Mouse (Mus musculus) spleen, postnatal 4 days (tissue): Measurements from ENCODE around the gene Nuak2.
A peak's percentile ranks its signal among the peaks of the same experiment; 100 is the strongest.
"Not testable (repeated sequence)": the region's sequence is repeated elsewhere in the genome, so short reads cannot be mapped to it uniquely, and the experiment has no call there.

Experiments used
- DNase-seq, 2 experiments: peaks; one replicate each; pipeline ENCODE4 v3.0.0; 2022; ENCODE audit warnings: low spot score in 2 of 2

The Nuak2 gene

DNA sequence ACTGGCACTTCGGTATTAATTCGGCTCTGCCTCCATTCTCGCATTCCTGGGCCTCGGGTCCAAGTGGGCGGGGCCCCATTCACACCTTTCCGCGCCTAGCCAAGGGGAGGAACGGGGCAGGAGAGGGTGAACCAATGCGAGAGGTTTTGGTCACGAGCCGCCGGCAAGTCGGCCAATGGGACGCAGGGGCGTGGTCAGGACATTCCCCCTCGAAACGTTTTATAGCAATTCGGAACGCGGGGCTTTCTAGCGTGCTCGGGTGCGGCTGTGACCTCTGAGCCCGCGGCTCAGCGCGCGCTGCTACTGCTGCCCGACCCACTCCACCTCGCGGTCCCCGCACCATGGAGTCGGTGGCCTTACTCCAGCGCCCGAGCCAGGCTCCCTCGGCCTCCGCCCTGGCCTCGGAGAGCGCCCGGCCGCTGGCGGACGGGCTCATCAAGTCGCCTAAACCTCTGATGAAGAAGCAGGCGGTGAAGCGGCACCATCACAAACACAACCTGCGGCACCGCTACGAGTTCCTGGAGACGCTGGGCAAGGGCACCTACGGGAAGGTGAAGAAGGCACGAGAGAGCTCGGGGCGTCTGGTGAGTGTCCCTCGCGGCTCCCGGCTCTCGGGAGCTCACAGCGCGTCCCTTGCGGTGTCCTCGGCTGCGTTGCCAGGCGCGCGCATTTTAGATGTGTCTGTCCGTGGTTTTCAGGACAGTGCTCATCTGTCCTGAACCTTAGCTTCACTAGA, at the start of gene Nuak2:
TSS of gene Nuak2 (plus strand) at position 238 of the 736 bp plus-strand sequence.
- peak; percentile 86 to 91 for DNase-seq

DNA sequence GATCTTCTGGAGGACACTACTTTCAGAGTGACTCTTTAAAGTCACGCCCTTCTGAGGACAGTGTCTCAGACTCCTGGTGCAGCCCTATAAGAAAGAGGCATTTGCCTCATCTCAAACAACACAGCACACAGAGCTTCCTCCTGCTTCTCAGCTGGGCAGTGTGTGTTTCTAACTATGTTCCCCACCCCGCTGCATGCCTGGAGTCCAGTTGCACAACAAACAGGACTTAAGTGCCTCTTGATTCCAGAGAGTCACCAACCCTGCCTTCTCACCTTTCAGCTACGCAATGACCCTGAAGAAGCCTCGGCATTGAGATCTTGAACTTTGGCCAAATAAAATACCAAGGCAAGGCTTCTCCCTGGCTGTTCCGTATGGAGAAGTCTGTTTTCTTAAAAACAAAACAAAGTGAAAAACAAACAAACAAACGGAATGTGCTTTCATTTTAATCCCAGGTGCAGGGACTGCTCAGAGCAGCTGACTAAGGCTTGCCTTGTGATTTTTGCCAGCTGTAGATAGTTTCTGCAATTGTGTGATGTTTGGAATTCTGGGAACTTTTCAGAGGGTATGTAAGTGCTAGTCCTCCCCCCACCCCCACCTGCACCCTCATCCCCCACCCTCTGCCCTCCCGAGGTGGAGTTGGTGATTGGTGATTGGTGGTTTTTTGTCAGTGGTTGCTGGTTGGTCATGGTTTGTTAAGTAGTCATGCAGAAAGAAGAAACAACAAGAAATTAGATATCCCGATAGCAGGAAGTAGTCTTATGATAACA, 49.0 kb upstream of the Nuak2 start:
- no peak for DNase-seq

DNA sequence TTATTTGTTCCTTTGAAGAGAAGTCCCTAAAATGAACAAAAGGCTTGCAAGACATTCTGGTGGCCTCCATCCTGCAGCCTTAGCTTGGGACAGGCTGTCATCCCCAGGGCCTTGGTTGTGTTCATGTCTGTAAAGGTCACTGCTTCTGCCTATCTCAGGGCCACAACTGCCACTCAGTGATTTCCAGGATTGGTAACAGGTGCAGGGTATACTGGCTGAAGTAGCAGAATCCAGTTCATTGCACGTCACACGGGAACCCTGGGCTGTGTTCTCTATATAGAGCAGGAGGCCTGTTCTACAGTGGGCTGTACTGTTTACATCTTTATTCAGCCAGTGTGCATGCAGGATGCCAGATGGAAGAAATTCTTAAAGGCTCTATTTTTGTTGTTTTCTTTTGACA, 48.0 kb upstream of the Nuak2 start:
- no peak for DNase-seq

DNA sequence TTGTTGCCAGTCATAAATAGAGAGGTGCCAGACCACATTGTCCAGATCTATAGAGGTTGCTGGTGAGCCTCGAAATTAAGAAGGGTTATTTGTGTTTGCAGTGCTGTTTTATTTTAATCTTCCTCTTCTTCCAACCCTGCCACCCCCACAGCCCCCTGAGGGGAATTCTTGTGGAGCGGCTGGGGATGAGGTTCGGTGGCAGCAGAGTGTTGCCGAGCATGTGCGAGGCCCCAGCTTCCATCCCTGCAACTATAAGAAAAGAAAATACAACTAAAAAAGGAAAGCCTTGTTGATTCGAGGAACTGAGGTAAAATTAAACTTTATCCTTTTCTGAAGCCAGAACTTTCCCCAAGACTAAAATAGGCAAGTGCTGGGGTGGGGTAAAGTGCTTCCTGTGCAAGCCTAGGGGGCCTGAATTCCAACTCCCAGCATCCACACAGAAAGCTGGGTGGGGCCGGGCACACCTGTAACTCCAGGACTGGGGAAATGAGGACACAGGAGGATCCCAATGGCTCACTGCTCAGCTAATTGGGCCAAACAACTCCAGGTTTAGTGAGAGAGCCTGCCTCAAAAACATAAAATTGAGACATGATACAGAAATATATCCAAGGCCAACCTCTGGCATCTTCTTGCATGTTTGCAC, 47.4 kb upstream of the Nuak2 start:
- DNase-seq = no peak

DNA sequence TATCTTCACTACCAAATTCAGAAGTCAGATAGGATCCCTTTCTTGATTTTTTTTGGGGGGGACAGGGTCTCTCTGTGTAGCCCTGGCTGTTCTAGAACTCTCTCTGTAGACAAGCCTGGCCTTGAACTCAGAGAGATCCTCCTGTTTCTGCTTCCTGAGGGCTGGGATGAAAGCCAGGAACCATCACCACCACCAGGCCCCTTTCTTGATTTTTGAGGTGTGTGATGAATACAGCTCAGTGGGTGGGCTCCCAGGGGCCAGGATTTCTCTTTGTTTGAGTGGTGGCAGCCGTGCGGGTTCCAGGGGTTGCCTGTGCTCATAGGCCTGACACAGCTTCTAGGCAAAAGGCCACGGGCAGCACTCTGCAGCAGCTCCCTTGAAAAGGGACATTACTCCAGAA, 44.7 kb upstream of the Nuak2 start:
- DNase-seq = no peak

DNA sequence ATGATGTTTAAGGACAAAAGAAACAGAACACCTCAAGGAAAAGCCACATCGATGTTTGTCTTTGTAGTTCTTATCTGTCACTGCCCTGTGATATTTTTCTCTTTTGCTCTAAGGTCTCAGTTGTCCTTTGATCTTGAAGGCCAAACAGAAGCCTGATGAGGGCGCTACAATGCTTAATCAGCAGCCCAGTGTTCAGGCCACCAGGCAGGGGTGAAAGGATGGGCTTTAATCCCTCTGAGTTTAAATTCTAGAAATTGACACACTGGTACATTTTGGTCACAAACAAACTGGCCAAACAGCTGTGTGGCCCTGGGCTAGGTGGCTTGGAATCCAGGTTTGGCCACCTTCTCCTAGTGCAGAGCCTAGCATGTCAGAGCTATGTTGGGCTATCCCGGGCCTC, 39.2 kb upstream of the Nuak2 start:
- DNase-seq = no peak

DNA sequence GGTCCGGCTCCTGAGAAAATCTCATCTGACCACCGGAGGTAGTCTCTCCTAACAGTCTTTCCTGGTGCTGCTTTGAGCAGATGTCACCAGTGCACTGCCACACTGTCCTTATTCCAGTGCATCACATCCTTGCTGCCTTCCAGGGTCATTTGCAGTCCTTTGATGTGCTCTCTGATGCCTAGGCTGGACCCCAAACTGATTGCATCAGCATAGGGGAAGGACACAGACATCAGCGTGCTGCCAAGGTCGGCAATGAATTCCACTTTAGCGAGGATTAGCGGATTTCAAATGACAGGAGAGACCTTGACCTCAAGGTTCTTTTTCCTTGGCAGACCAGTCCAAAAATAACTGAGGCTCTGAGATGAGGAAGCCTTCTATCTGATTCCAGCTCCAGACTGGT, 38.8 kb upstream of the Nuak2 start:
- no peak for DNase-seq

DNA sequence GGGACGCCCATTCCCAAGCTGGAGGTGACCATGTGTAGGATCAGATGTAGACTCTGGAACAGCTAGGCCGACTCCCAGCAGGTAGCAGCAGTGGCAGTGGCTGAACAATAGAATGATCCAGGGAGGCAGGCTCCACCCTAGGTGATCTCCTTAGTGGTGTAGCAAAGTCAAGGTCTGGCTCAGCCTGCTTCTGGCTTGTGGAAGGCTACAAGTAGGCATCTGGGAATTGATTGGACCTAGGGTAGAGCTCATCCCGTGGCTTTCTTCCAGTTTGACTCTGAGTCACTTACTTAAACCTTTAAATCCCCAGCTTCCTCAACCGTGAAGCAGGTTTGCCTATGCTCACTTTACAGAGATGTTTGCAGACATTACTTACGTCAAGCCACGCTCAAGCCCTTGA, 35.3 kb upstream of the Nuak2 start:
- DNase-seq = not testable (repeated sequence)

DNA sequence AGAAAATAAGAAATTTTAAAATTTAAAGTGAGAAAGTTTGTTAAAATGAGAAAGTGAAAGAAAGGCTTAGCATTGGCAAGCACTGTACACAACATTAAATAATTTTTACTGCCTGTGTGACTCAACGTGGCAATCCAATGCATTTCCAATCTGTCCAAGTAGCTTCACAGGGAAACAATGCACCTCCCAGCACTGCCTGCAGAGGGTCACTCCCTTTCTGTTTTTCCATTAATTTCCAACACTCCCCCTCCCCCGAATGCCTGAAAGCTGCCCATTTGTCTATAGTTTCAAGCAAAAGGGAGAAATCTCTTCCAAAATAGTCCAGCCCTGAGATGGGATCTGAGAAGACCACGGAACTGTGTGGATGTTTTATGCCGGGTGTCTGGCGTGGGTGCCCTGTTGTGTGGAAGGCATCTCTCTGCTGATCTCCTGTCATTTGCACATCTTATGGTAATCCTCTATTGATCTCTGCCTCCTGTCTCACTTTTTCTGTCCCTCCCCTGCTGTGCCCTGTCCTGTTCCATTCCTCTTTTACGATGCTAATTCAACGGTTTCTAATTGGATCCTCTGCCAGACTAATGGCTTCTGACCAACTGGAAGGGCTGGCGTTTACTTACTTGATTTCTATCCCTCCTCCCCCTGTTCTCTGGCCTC, 34.3 kb upstream of the Nuak2 start:
- DNase-seq = no peak

DNA sequence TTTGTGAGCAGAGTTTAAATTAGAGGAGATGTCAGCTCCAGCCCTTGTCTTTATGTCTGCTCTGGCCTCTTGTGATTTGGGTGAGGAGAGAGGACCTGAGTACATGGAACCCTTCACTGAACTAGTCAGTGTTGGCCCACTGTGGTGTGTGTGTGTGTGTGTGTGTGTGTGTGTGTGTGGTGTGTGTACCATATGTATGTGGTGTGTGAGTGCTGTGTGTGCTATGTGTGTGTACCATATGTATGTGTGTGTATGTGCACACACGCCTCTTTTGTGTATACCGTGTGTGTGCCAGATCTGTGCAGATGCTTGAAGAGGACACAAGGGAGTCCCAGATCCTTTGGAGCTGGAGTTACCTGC, 33.8 kb upstream of the Nuak2 start:
- DNase-seq = no peak

DNA sequence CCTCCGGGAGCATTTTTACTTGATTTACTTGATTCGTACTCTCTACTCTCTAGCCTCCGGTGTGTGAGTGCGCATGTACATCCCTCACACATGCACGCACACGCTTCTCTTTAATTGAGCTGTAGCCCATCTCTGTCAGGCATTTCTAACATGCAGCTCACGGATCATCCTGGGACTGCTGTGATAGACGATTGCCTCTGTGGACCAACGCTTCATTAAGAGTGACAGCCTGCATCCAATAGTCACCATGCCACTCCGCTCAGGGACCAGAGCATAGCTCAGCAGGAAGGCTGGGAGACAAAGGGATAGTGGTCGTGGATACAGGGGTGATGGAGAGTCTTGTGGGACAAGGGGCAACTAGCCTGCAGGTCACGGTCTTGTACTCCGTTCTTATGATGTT, 32.9 kb upstream of the Nuak2 start:
- DNase-seq = no peak

DNA sequence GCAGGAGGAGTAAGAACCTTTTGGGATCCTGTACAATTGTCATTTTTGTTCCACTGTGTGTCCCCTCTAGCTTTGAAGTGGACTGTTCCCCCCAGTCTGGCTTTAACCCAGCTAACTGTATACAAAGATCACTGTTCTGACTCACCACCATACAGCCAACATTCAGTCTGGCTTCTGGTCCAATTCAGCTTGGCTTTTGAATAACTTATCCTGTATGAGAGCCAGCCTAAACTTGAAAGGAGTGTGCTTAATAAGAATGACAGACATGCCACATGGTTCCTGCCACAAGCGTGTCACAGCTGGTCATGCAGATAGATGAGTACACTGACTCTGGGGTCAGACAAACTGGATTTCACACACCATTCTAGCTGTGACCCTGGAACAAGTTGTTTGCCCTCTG, 29.2 kb upstream of the Nuak2 start:
- no peak for DNase-seq

DNA sequence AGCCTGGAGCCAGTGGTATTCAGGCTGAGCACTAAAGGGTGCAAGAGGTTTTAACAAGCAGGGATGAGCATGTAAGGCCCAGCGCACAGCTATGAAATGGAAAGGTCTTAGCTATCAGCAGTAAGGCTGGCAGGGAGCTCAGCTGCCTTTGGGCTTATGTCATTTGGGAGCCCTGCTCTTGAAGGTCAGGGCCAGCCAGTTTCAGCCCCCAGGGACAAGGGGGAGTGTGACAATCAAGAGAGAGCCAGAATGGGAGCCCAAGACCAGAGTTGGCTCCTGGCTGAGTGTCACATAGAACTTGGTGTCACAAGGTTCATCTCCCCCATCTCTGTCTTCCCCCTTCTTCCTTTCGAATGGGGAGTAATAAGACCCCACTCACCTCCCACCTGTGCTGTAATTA, 28.5 kb upstream of the Nuak2 start:
- DNase-seq = no peak

DNA sequence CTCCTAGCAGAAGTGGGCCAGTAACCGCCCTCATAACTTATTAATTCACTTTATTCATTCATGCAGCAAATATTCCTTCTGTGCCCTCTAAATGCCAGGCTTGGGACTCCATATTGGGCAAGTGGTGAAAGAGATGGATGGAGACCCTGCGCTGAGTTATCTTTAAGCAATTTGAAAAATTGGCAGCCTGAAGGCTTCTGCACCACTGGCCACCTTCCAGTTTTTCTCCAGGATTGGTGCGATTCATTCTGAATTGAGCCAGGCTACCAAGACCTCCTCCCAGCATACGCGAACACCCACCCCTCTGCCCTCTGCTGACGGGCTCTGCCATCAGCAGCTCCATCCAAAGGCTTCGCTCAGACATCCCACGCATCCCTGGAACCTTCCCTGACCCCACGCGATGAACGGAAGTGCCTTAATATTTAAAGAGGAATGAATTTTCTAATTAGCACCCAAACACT, 27.9 kb upstream of the Nuak2 start:
- no peak for DNase-seq

DNA sequence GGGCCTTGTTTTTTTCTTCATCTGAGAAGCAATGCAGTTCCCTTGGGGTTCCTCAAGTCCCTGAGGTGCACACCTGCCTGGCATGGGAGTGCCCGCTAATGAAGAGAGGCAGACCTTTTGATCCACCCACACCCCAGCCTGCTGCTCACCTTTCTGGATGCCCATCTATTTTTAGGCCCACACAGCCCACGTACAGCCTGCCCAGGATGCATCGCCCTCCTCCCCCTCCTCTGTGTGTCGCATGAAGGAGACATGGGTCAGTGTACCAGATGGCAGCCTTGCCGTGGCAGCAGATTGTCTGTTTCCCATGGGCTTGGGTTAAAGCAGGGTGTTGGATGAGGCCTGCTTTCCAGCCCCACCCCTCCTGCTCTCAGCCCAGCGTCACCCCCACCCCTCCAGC, 26.0 kb upstream of the Nuak2 start:
- no peak for DNase-seq

DNA sequence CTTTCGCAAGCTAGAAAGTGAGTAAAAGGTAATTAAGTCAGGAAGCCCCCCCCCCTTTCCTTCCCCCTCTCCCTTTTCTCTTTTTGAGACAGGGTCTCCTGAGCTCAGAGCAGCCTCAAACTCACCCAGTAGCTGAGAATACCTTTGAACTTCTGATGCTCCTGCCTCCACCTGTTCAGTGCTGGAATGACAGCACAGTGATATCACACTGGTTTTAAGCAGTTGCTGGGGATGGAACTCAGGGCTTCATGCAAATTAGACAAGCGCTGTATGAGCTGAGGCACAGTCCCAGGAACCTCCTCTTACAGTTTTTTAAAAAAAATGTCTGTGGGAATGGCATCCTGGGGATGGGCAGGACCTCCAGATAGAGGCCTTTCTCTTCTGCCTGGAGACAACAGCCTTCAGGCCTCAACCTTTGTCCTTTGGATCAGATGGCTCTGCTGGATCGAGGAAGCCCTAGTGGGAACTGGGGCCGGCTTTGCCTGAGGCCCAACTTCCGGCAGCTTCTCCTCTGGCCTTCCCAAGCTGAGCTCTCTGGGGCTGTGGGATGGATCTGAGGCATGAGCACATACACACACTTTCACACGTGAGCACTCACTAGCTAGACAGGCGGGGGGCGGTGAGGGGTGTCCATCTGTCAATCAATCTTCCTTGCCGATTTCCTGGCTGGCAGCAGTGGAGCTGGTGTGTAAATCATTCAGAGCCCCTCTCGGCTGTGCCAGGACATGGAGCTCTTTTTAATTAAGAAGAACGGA, 24.8 kb upstream of the Nuak2 start:
- no peak for DNase-seq

DNA sequence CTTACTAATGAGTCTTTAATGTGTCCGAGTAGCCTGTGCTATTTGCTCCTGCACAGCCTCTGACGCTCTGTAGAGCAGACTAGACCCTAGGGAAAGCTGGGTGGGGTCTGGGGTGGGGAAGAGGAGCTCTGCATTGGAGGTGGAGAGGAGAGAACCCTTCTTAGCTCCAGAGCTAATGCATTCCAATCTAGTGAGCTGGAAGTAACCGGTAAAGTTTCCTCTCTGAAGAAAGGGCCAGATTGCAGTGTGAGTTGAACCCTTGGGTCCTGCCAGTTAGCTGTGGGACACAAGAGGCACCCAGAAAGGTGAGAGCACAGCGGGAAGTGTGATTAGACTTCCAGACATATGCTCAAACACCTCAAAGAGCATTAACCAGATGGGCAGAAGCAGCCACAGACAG, 24.2 kb upstream of the Nuak2 start:
- DNase-seq = no peak

DNA sequence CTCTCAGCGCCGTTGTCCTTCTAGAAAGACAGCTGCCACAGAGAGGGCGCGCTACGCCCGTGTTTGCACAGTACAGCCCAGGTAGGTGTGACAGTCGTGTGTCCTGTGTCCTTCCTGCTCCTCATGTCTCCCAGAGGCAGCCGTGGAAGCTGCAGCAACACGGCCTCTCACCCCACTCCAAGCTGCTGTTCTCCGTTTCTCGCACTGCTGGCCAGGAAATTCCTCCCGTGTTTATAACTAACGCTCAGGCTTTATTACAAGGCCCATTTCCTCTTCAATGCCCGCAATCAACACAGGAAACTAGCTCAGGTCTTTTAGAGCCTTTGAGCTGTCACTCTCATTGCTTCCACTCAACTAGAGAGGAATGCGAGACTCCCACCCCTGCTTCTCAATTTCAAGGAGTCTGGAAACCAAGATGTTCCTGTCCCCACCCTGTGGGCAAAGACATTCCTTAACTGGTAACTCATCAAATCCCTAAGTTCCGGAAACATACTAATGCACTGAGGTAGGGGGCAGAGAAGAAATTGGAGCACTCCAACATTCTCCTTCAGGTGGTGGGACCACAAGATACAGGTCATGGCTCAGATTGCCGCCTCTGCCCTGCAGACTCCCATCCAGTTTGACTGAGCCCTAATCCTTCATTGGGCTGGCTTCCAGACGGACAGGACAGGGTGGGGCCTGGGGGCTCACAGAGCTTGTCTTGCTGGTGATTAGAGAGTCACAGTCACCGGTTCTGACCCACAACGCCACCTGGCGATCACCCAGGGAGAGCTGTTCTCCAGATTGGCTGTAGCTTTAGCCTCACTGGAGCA, 23.4 kb upstream of the Nuak2 start:
- no peak for DNase-seq

DNA sequence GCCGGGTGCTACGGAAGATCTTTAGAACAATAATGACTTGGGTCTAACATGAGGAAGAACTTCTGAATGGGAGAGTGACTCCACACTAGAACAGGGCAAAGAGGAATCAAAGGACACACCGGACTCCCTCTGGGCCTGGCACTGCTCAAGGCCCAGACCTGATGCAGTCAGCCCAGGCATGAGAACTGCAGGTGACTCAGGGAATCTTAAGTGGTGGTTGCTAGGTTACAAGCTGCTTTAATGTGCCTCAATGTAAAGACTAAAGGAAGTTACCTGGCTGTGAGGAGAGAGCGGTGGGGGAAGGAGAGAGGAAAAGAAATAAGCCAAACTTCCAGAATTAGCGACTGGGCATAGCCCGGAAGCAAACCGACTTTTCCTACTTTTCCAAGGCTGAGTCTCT, 20.4 kb upstream of the Nuak2 start:
- no peak for DNase-seq

DNA sequence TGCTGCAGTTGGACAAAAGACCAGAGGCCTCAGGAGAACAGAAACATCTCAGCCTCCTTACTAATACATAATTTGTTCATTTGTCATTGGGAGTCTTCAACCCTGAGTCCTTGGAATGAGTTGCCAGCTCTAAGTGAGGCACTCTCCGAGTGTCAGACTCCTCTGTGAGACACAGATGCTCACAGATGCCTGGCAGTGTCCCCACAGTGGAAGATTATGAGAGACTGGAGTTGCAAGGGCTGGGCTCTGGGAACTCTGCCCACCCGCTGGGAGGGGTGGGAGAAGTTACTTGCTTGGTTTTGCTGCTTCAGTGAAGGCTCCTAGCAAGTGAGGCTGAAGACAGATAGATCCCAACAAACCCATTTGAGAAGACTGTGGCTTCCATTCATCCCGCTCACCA, 19.9 kb upstream of the Nuak2 start:
- DNase-seq = no peak

DNA sequence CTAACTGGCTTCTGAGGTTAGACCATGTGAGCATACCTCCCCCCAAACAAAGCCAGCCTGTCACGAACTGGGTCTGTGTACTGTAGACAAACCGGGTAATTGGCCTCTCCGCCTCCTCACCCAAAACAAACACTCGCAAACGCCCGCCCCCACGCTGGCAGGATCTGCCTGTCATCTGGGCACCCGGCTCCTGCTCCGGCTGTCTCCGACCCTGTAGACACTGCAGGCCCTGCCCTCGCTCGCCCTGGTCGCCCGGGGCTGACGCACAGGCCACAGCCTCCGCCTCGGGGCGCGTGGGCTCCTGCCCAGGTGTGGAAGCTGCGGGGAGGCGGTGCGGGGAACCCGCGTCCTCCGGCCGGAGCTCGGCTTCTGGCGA, 17.5 kb upstream of the Nuak2 start, which contains the start of gene Klhdc8a:
TSS of gene Klhdc8a (plus strand) at position 202 of the 376 bp plus-strand sequence.
- peak in 1 of 2 experiments; percentile 73 for DNase-seq
